Mouse (Mus musculus): ENCODE results near the gene Grem1. TPM values are rescaled to one million over a fixed set of nuclear protein-coding genes. Genes with fewer than 3 reads are reported as not detected.

Gene Grem1
- total RNA-seq (2023) = not detected

GRCm38 (mm10) chr2:113758311-113759161, at the start of gene Grem1:
TSS of gene Grem1 (minus strand) at chr2:113758646.

Other genes with a start within 250 kb of the Grem1 start
- gene Scg5, start 70.5 kb upstream of the Grem1 start, total RNA-seq (2023) = 1 to 10 TPM in 1 of 2 experiments, under 1 TPM in 1; 0.64 to 3.3 TPM
- 10 to 100 TPM; 52.3 to 53.0 TPM for gene Arhgap11a, start 90.0 kb upstream of the Grem1 start, total RNA-seq (2023)

All from neutrophil, adult 83 days (primary cell).